Mouse (Mus musculus) megakaryocyte, embryonic 14.5 days (primary cell): ENCODE data around the gene Tspan1.

Experiments
- FLI1 ChIP-seq: IDR thresholded peaks from 2 replicates; pipeline ENCODE4 v1.6.1; 2012; ENCODE audit warnings: low read length, inconsistent platforms, mixed read lengths
- GATA1 ChIP-seq: IDR thresholded peaks from 3 replicates; pipeline ENCODE4 v1.6.1; 2012; ENCODE audit warnings: mixed read lengths, low read length, inconsistent platforms, borderline replicate concordance

GRCm38 (mm10) chr4:116140801-116141574 is 26.4 kb downstream of the Tspan1 start:
- TF ChIP-seq GATA1 (no peak), FLI1 (no peak)
